Mouse (Mus musculus) MEL (cell line): Measurements from ENCODE around the gene Ddx52.
A peak's percentile ranks its signal among the peaks of the same experiment; 100 is the strongest.

Experiments
- BHLHE40 ChIP-seq: IDR thresholded peaks from 2 replicates; pipeline ENCODE4 v1.6.1; 2012; ENCODE audit warnings: low read depth, mild to moderate bottlenecking, inconsistent platforms, low read length, improper control_type of control experiment, borderline replicate concordance
- CTCF ChIP-seq, 3 experiments: IDR thresholded peaks in 2 of 3; conservative IDR thresholded peaks in 1 of 3; 2 replicates each; pipeline ENCODE4 v1.5.1; 2011 to 2012; ENCODE audit warnings: low read length in 3 of 3, low read depth in 2 of 3, mild to moderate bottlenecking in 2 of 3, improper control_type of control experiment in 1 of 3, inconsistent platforms in 1 of 3, mixed read lengths in 1 of 3, moderate library complexity in 1 of 3; ENCODE audit not compliant: control insufficient read depth in 1 of 3, insufficient read depth in 1 of 3, poor library complexity in 1 of 3, severe bottlenecking in 1 of 3
- E2F4 ChIP-seq: IDR thresholded peaks from 2 replicates; pipeline ENCODE4 v1.6.1; 2011; ENCODE audit warnings: low read depth, low read length, improper control_type of control experiment, borderline replicate concordance
- ETS1 ChIP-seq: IDR thresholded peaks from 2 replicates; pipeline ENCODE4 v1.6.1; 2012; ENCODE audit warnings: low read depth, mild to moderate bottlenecking, inconsistent platforms, low read length, improper control_type of control experiment, moderate library complexity
- GATA1 ChIP-seq: IDR thresholded peaks from 2 replicates; pipeline ENCODE4 v1.6.1; 2011; ENCODE audit warnings: low read depth, low read length, improper control_type of control experiment
- MXI1 ChIP-seq: IDR thresholded peaks from 2 replicates; pipeline ENCODE4 v1.6.1; 2011; ENCODE audit warnings: mild to moderate bottlenecking, low read depth, low read length, improper control_type of control experiment
- MYC ChIP-seq: IDR thresholded peaks from 2 replicates; pipeline ENCODE4 v1.6.1; 2011; ENCODE audit warnings: low read depth, mild to moderate bottlenecking, low read length, improper control_type of control experiment, moderate library complexity
- POLR2A ChIP-seq, 2 experiments: IDR thresholded peaks; 2 replicates each; pipeline ENCODE4 v1.6.1; 2011 to 2012; ENCODE audit warnings: low read length in 2 of 2, mild to moderate bottlenecking in 2 of 2, control low read depth in 1 of 2, improper control_type of control experiment in 1 of 2, low read depth in 1 of 2, moderate library complexity in 1 of 2; ENCODE audit not compliant: control insufficient read depth in 1 of 2, insufficient read depth in 1 of 2, poor library complexity in 1 of 2
- POLR2AphosphoS2 ChIP-seq: IDR thresholded peaks from 2 replicates; pipeline ENCODE4 v1.6.1; 2011; ENCODE audit warnings: low read length, improper control_type of control experiment
- POLR2AphosphoS5 ChIP-seq: IDR thresholded peaks from 2 replicates; pipeline ENCODE4 v1.6.1; 2012; ENCODE audit warnings: low read depth, borderline replicate concordance, mild to moderate bottlenecking, inconsistent platforms, low read length, moderate library complexity, mixed read lengths
- RCOR1 ChIP-seq: IDR thresholded peaks from 2 replicates; pipeline ENCODE4 v1.6.1; 2012; ENCODE audit warnings: low read depth, mild to moderate bottlenecking, inconsistent platforms, low read length, improper control_type of control experiment
- USF1 ChIP-seq: IDR thresholded peaks from 2 replicates; pipeline ENCODE4 v1.6.1; 2014; ENCODE audit warnings: low read depth, mild to moderate bottlenecking, inconsistent platforms, low read length, improper control_type of control experiment, moderate library complexity
- USF2 ChIP-seq, 2 experiments: IDR thresholded peaks; 2 replicates each; pipeline ENCODE4 v1.6.1; 2011 to 2012; ENCODE audit warnings: improper control_type of control experiment in 2 of 2, low read length in 2 of 2, borderline replicate concordance in 1 of 2, inconsistent platforms in 1 of 2, low read depth in 1 of 2, mild to moderate bottlenecking in 1 of 2; ENCODE audit not compliant: insufficient read depth in 1 of 2
- ZC3H11A ChIP-seq: IDR thresholded peaks from 2 replicates; pipeline ENCODE4 v1.6.1; 2012; ENCODE audit warnings: low read depth, mild to moderate bottlenecking, inconsistent platforms, low read length, improper control_type of control experiment

- TF ChIP-seq CTCF (IDR thresholded peaks at IDR 0.05 in 2 of 3, conservative IDR thresholded peaks at IDR 0.05 in 1 of 3; ENCODE audit: control insufficient read depth in 1 of 3, insufficient read depth in 1 of 3, low read depth in 2 of 3, low read length in 3 of 3, poor library complexity in 1 of 3, severe bottlenecking in 1 of 3) (peak; percentile 95 to 97 (median 96)), POLR2AphosphoS2 (no peak), USF1 (no peak), E2F4 (no peak), ETS1 (no peak), BHLHE40 (no peak), ZC3H11A (peak; percentile 53), POLR2A (IDR thresholded peaks at IDR 0.05; ENCODE audit: control insufficient read depth in 1 of 2, insufficient read depth in 1 of 2, low read depth in 1 of 2, low read length in 2 of 2, poor library complexity in 1 of 2) (no peak), GATA1 (no peak), MXI1 (no peak), USF2 (IDR thresholded peaks at IDR 0.05; ENCODE audit: borderline replicate concordance in 1 of 2, insufficient read depth in 1 of 2, low read depth in 1 of 2, low read length in 2 of 2) (no peak), RCOR1 (no peak), MYC (no peak), POLR2AphosphoS5 (no peak)
These were observed 5.7 kb upstream of the Ddx52 start for GRCm38 (mm10) chr11:83935986-83936665.
